Mouse (Mus musculus) CH12.LX (cell line): ENCODE results near the gene Ms4a10.

Source experiments
- CTCF ChIP-seq, 2 experiments: IDR thresholded peaks in 1 of 2; conservative IDR thresholded peaks in 1 of 2; 2 replicates each; pipeline ENCODE4 v1.5.1; 2011 to 2012; ENCODE audit warnings: low read depth in 2 of 2, low read length in 2 of 2, improper control_type of control experiment in 1 of 2, inconsistent platforms in 1 of 2, mild to moderate bottlenecking in 1 of 2, moderate library complexity in 1 of 2
- E2F4 ChIP-seq: IDR thresholded peaks from 2 replicates; pipeline ENCODE4 v1.6.1; 2011; ENCODE audit warnings: low read depth, low read length, improper control_type of control experiment; ENCODE audit not compliant: insufficient replicate concordance
- EP300 ChIP-seq: IDR thresholded peaks from 2 replicates; pipeline ENCODE4 v1.6.1; 2011; ENCODE audit warnings: low read length, improper control_type of control experiment
- KAT2A ChIP-seq: IDR thresholded peaks from 2 replicates; pipeline ENCODE4 v1.6.1; 2012; ENCODE audit warnings: low read length, improper control_type of control experiment, inconsistent platforms; ENCODE audit not compliant: insufficient replicate concordance
- MAFK ChIP-seq: IDR thresholded peaks from 2 replicates; pipeline ENCODE4 v1.6.1; 2011; ENCODE audit warnings: low read length, improper control_type of control experiment; ENCODE audit not compliant: insufficient replicate concordance
- MAX ChIP-seq: IDR thresholded peaks from 2 replicates; pipeline ENCODE4 v1.6.1; 2011; ENCODE audit warnings: low read length, improper control_type of control experiment
- MEF2A ChIP-seq: IDR thresholded peaks from 2 replicates; pipeline ENCODE4 v1.6.1; 2014; ENCODE audit warnings: low read depth, mild to moderate bottlenecking, inconsistent platforms, low read length, improper control_type of control experiment, borderline replicate concordance
- MXI1 ChIP-seq: IDR thresholded peaks from 2 replicates; pipeline ENCODE4 v1.6.1; 2011; ENCODE audit warnings: mild to moderate bottlenecking, low read depth, low read length, improper control_type of control experiment
- POLR2A ChIP-seq: IDR thresholded peaks from 2 replicates; pipeline ENCODE4 v1.6.1; 2011; ENCODE audit warnings: low read depth, mild to moderate bottlenecking, improper control_type of control experiment, low read length
- POLR2AphosphoS2 ChIP-seq: IDR thresholded peaks from 2 replicates; pipeline ENCODE4 v1.6.1; 2011; ENCODE audit warnings: low read depth, low read length, improper control_type of control experiment
- RCOR1 ChIP-seq: conservative IDR thresholded peaks from 2 replicates; pipeline ENCODE4 v1.6.1; 2012; ENCODE audit warnings: low read depth, mild to moderate bottlenecking, inconsistent platforms, low read length, improper control_type of control experiment
- USF2 ChIP-seq: conservative IDR thresholded peaks from 2 replicates; pipeline ENCODE4 v1.6.1; 2011; ENCODE audit warnings: low read depth, low read length, improper control_type of control experiment
- ZMIZ1 ChIP-seq: IDR thresholded peaks from 2 replicates; pipeline ENCODE4 v1.6.1; 2012; ENCODE audit warnings: low read depth, mild to moderate bottlenecking, inconsistent platforms, low read length, improper control_type of control experiment

GRCm38 (mm10) chr19:10916506-10916905 lies 58.0 kb downstream of the Ms4a10 start:
- TF ChIP-seq CTCF (conservative IDR thresholded peaks at IDR 0.05 in 1 of 2, IDR thresholded peaks at IDR 0.05 in 1 of 2; ENCODE audit: low read depth in 2 of 2, low read length in 2 of 2) (no peak), ZMIZ1 (no peak), MAX (no peak), POLR2AphosphoS2 (no peak), EP300 (no peak), E2F4 (no peak), MEF2A (no peak), RCOR1 (no peak), MAFK (no peak), USF2 (no peak), POLR2A (no peak), MXI1 (no peak), KAT2A (no peak)
